Mouse (Mus musculus): ENCODE data around the gene 1700012B07Rik.

DNA sequence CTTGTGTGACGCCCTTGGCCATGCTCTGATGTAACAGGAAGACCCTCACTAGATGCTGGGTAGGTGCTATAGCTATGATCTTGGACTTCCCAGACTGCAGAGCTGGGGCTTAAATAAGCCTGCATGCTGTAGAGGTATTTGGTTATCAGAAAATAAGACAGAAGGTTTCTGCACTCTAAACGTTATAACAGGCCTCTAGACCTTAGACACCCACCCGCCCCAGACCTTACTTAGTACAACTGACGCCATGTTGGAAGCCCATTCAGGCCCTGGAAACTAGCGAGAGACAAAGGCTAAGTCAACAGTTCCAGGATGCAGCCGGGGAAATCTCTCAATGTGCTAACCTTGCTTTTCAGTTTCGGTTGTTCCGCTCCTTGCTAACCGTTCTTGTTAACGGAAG, 44.2 kb upstream of the 1700012B07Rik start:
- no peak for TF ChIP-seq TAL1 (IDR thresholded peaks at IDR 0.05; ENCODE audit: low read length)
- TF ChIP-seq GATA1 (IDR thresholded peaks at IDR 0.05; ENCODE audit: low read length) = no peak

All from erythroblast, embryonic 14.5 days (primary cell).